9 mouse cellular contexts compared by ENCODE assay signal in the genomic region with DNA sequence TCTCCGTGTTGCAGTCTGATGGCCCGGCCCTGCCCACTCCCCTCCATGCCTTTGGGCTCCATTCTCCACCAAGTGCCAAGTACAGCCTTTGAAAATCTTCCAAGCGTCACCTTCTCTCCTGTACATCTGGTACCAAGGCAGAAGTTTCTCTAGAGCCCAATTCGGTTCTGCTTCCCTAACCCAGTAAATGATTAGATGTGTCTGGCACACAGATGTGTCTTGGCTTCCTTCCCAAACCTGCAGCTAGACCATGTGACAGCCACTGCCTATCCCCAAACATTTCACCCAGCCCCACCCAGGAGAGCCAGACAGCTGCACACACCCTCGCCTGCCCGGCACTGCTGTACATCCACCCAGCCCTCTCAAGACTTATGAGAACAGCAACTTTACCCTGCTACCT. TPM values are rescaled to one million over a fixed set of nuclear protein-coding genes. Genes with fewer than 3 reads are reported as not detected.
DNase-seq lines count a peak whose midpoint lies in the region; ATAC-seq lines count a peak whose summit lies in the region.
"Had no signal": no experiment of that assay in that cellular context is flagged by ENCODE, and none has a peak within 500 bp of the region (broad histone marks: within the 10 kb centered on the region; RNA-seq: fewer than 3 reads in every experiment).

No protein-coding gene starts in this region.

- 0 out of 2 replicates have a peak overlapping the region, but pooled peaks have one; percentile 15 for H3K27ac ChIP-seq in heart, embryonic 16.5 days (ENCODE audit: low read length)
- peak overlapping the region; percentile 74 for H3K27ac ChIP-seq in limb, embryonic 15.5 days
- H3K27ac ChIP-seq: lung, embryonic 15.5 days had no signal

- WGBS in heart, embryonic 16.5 days: 39% methylated on average over 6 of the region's 6 CpGs
- 9% methylated on average over 6 of the region's 6 CpGs for WGBS in limb, embryonic 15.5 days

- peaks cover 9% of the 10 kb centered on the region for H3K4me1 ChIP-seq in heart, embryonic 16.5 days (ENCODE audit: control insufficient read depth, insufficient read depth, low read length)
- peaks cover 22% of the 10 kb centered on the region for H3K4me1 ChIP-seq in limb, embryonic 15.5 days

- H3K9ac ChIP-seq in heart, embryonic 16.5 days (ENCODE audit: low read length): no peak overlapping the region; the same call in 1 of the 2 replicates
- H3K9ac ChIP-seq in limb, embryonic 15.5 days: no peak overlapping the region
- H3K9ac ChIP-seq: lung, embryonic 15.5 days had no signal

- H3K4me2 ChIP-seq in heart, embryonic 16.5 days (ENCODE audit: low read depth, low read length): no peak overlapping the region
- H3K4me2 ChIP-seq in limb, embryonic 15.5 days: no peak overlapping the region; the same call in 1 of the 2 replicates
- H3K4me2 ChIP-seq: lung, embryonic 15.5 days had no signal

- intact Hi-C loops in left cerebral cortex, postnatal 14 days (cut with DNase I): no loop called here

- H3K27me3 ChIP-seq in heart, embryonic 16.5 days (ENCODE audit: control insufficient read depth, insufficient read depth, low read length): no peaks in the 10 kb centered on the region
- no peaks in the 10 kb centered on the region for H3K27me3 ChIP-seq in limb, embryonic 15.5 days
- H3K27me3 ChIP-seq: lung, embryonic 15.5 days had no signal

- no peak overlapping the region for H3K4me3 ChIP-seq in heart, embryonic 16.5 days (ENCODE audit: low read length)
- H3K4me3 ChIP-seq in limb, embryonic 15.5 days: no peak overlapping the region
- H3K4me3 ChIP-seq: lung, embryonic 15.5 days had no signal

- ATAC-seq in heart, embryonic 16.5 days (replicated peaks; ENCODE audit: extremely low read depth, insufficient read depth, low FRiP score): peak; percentile 73; the same call in 1 of the 2 replicates
- ATAC-seq in limb, embryonic 15.5 days (ENCODE audit: insufficient number of reproducible peaks, low FRiP score, low TSS enrichment, low read depth): peak; percentile 79

- no peaks in the 10 kb centered on the region for H3K9me3 ChIP-seq in heart, embryonic 16.5 days (replicated peaks; ENCODE audit: control insufficient read depth, low read length)
- no peaks in the 10 kb centered on the region for H3K9me3 ChIP-seq in limb, embryonic 15.5 days
- H3K9me3 ChIP-seq: lung, embryonic 15.5 days had no signal

- peak; percentile 26 to 56 for DNase-seq in left cerebral cortex, postnatal 14 days (ENCODE audit: low spot score in 2 of 2)
- DNase-seq in left cerebral cortex, adult 11 months (ENCODE audit: low spot score): no peak
- peak; percentile 64 for DNase-seq in NIH3T3 (ENCODE audit: low read depth)
- no peak for DNase-seq in embryo, embryonic 10 days (ENCODE audit: low spot score)
- no peak for DNase-seq in layer of hippocampus, adult 9-11 months
- DNase-seq in cerebellum, postnatal 36 days: no peak

- no peaks in the 10 kb centered on the region for H3K36me3 ChIP-seq in heart, embryonic 16.5 days (ENCODE audit: control insufficient read depth, insufficient read depth)
- peaks cover 11% of the 10 kb centered on the region; the same call in 1 of the 2 replicates for H3K36me3 ChIP-seq in limb, embryonic 15.5 days
- H3K36me3 ChIP-seq: lung, embryonic 15.5 days had no signal

RNA-seq across cellular contexts. Expression of gene D930048N14Rik, which starts 8.0 kb away (rescaled TPM):
- total RNA-seq in left cerebral cortex, postnatal 14 days (2021): 1 to 10 TPM in 1 of 2 experiments, under 1 TPM in 1; 0.91 to 1.1 TPM
- polyA plus RNA-seq in heart, embryonic 16.5 days (2015; fragmentation: Nextera tagmentation; extraction: Ambion mirVana): 1.3 and 1.9 TPM in 2 replicates
- 4.2 and 4.9 TPM in 2 replicates for polyA plus RNA-seq in limb, embryonic 15.5 days (2015; fragmentation: Nextera tagmentation; extraction: Ambion mirVana)

RNA-seq across cellular contexts. Expression of gene N4bp3, which starts 8.1 kb away (rescaled TPM):
- 10 to 100 TPM in 1 of 2 experiments, 1 to 10 TPM in 1; 9.1 to 11.0 TPM for total RNA-seq in left cerebral cortex, postnatal 14 days (2021)
- 21.6 and 25.8 TPM in 2 replicates for polyA plus RNA-seq in heart, embryonic 16.5 days (2015; fragmentation: Nextera tagmentation; extraction: Ambion mirVana)
- 35.7 and 44.4 TPM in 2 replicates for polyA plus RNA-seq in limb, embryonic 15.5 days (2015; fragmentation: Nextera tagmentation; extraction: Ambion mirVana)

RNA-seq across cellular contexts. Expression of gene Rmnd5b, which starts 23.0 kb away (rescaled TPM):
- total RNA-seq in left cerebral cortex, postnatal 14 days (2021): 10 to 100 TPM; 52.3 to 54.6 TPM
- polyA plus RNA-seq in heart, embryonic 16.5 days (2015; fragmentation: Nextera tagmentation; extraction: Ambion mirVana): 37.1 and 38.2 TPM in 2 replicates
- 53.2 and 59.8 TPM in 2 replicates for polyA plus RNA-seq in limb, embryonic 15.5 days (2015; fragmentation: Nextera tagmentation; extraction: Ambion mirVana)

RNA-seq across cellular contexts. Expression of gene 0610009B22Rik, which starts 30.0 kb away (rescaled TPM):
- 10 to 100 TPM; 31.3 to 31.6 TPM for total RNA-seq in left cerebral cortex, postnatal 14 days (2021)
- 66.3 and 75.5 TPM in 2 replicates for polyA plus RNA-seq in heart, embryonic 16.5 days (2015; fragmentation: Nextera tagmentation; extraction: Ambion mirVana)
- polyA plus RNA-seq in limb, embryonic 15.5 days (2015; fragmentation: Nextera tagmentation; extraction: Ambion mirVana): 74.2 and 83.3 TPM in 2 replicates

RNA-seq across cellular contexts. Expression of gene Nhp2, which starts 39.2 kb away (rescaled TPM):
- 10 to 100 TPM; 46.5 to 49.4 TPM for total RNA-seq in left cerebral cortex, postnatal 14 days (2021)
- 77.9 and 88.1 TPM in 2 replicates for polyA plus RNA-seq in heart, embryonic 16.5 days (2015; fragmentation: Nextera tagmentation; extraction: Ambion mirVana)
- 147 and 149 TPM in 2 replicates for polyA plus RNA-seq in limb, embryonic 15.5 days (2015; fragmentation: Nextera tagmentation; extraction: Ambion mirVana)

Comparison
In these comparisons a context has a peak if more than half of its experiments do, and no peak if none do; other contexts are left out.
1. DNase-seq: peak in left cerebral cortex, postnatal 14 days (2 of 2) and NIH3T3 (single experiment); none in left cerebral cortex, adult 11 months (single experiment), embryo, embryonic 10 days (single experiment), layer of hippocampus, adult 9-11 months (single experiment) and cerebellum, postnatal 36 days (0 of 2).